8 mouse cellular contexts compared by ENCODE assay signal in genomic region chr17:23563595-23564367, GRCm38 (mm10). TPM values are rescaled to one million over a fixed set of nuclear protein-coding genes. Genes with fewer than 3 reads are reported as not detected.
A peak's percentile ranks its signal among the peaks of the same experiment; 100 is the strongest.
DNase-seq lines count a peak whose midpoint lies in the region; ATAC-seq and TF ChIP-seq lines count a peak whose summit lies in the region.

Gene Zfp213 (minus strand): TSS chr17:23564238.

- peaks cover 2 to 7% of the 10 kb centered on the region in 2 experiments; a peak in 2 of 4 replicates for H3K4me1 ChIP-seq in MEL (ENCODE audit: control insufficient read depth in 1 of 2, insufficient read depth in 2 of 2, low read length in 2 of 2)
- H3K4me1 ChIP-seq in cerebellum, adult 2 months (ENCODE audit: control insufficient read depth, insufficient read depth, low read length) = no peaks in the 10 kb centered on the region; the same call in 1 of the 2 replicates
- H3K4me1 ChIP-seq in lung, postnatal 0 days (ENCODE audit: insufficient read depth, low read depth, low read length) = no peaks in the 10 kb centered on the region; the same call in 1 of the 2 replicates

- peak; percentile 89 to 91 for ATAC-seq in hematopoietic stem cell, adult 5-6 weeks (replicated peaks in 1 of 2; ENCODE audit: insufficient read depth in 1 of 2, low FRiP score in 2 of 2, low TSS enrichment in 1 of 2, low read depth in 1 of 2, poor library complexity in 2 of 2, severe bottlenecking in 2 of 2)
- peak; percentile 99 for ATAC-seq in lung, postnatal 0 days

- under 1% methylated on average over 59 of the region's 59 CpGs for WGBS in cerebellum, adult 2 months
- WGBS in lung, postnatal 0 days = 4% methylated on average over 59 of the region's 59 CpGs

- peak; percentile 97 for DNase-seq in MEL (ENCODE audit: low read depth, low spot score)
- peak; percentile 96 to 97 for DNase-seq in cerebellum, adult 2 months
- DNase-seq in forelimb bud, embryonic 11.5 days (ENCODE audit: low read depth, low spot score) = peak; percentile 94
- DNase-seq in layer of hippocampus, adult 9-11 months = peak; percentile 95
- peak; percentile 99 for DNase-seq in lung, postnatal 0 days (ENCODE audit: low spot score)
- peak; percentile 88 for DNase-seq in ovary, postnatal 14 days (ENCODE audit: low spot score)
- DNase-seq in thymus, postnatal 14 days = peak; percentile 96

- peak within 1 kb of the TSS; percentile 86 for H3K9ac ChIP-seq in MEL (ENCODE audit: control insufficient read depth, low read depth, low read length, poor library complexity, severe bottlenecking)
- H3K9ac ChIP-seq in lung, postnatal 0 days (replicated peaks; ENCODE audit: low read depth) = peak within 1 kb of the TSS; percentile 86

- TF ChIP-seq CTCF in MEL (IDR thresholded peaks at IDR 0.05 in 2 of 3, conservative IDR thresholded peaks at IDR 0.05 in 1 of 3; ENCODE audit: control insufficient read depth in 1 of 3, insufficient read depth in 1 of 3, low read depth in 2 of 3, low read length in 3 of 3, poor library complexity in 1 of 3, severe bottlenecking in 1 of 3) = no peak
- TF ChIP-seq CTCF in cerebellum, adult 2 months (IDR thresholded peaks at IDR 0.05; ENCODE audit: borderline replicate concordance, insufficient read depth, low read depth, low read length) = no peak
- no peak for TF ChIP-seq CTCF in lung, postnatal 0 days (IDR thresholded peaks at IDR 0.05)

- H3K79me2 ChIP-seq in MEL (ENCODE audit: control insufficient read depth, insufficient read depth, low read length, poor library complexity) = peaks cover 6% of the 10 kb centered on the region; the same call in 1 of the 2 replicates

- no peaks in the 10 kb centered on the region for H3K9me3 ChIP-seq in MEL (replicated peaks; ENCODE audit: insufficient read depth, low read length)
- H3K9me3 ChIP-seq in lung, postnatal 0 days (ENCODE audit: low read length) = no peaks in the 10 kb centered on the region

- peak; percentile 87 to 88; a peak in 3 of 4 replicates for TF ChIP-seq POLR2A in MEL (IDR thresholded peaks at IDR 0.05; ENCODE audit: control insufficient read depth in 1 of 2, insufficient read depth in 1 of 2, low read depth in 1 of 2, low read length in 2 of 2, poor library complexity in 1 of 2)
- TF ChIP-seq POLR2A in cerebellum, adult 2 months (IDR thresholded peaks at IDR 0.05; ENCODE audit: borderline replicate concordance, insufficient read depth, low read length) = peak; percentile 80

- H3K27ac ChIP-seq in MEL (ENCODE audit: control insufficient read depth, low read depth, low read length) = peak within 1 kb of the TSS; percentile 84
- H3K27ac ChIP-seq in cerebellum, adult 2 months (ENCODE audit: insufficient read depth, low read length) = peak within 1 kb of the TSS; percentile 83
- H3K27ac ChIP-seq in lung, postnatal 0 days (ENCODE audit: low read length) = peak within 1 kb of the TSS; percentile 96

- H3K36me3 ChIP-seq in MEL (ENCODE audit: control insufficient read depth in 1 of 2, insufficient read depth in 2 of 2, low read length in 2 of 2) = peaks cover 0 to 8% of the 10 kb centered on the region in 2 experiments; a peak in 1 of 4 replicates
- H3K36me3 ChIP-seq in lung, postnatal 0 days (ENCODE audit: insufficient read depth, low read length) = 0 out of 2 replicates have a peak, but pooled peaks cover 6% of the 10 kb centered on the region

- TF ChIP-seq RAD21 in MEL (IDR thresholded peaks at IDR 0.05; ENCODE audit: low read depth, low read length) = no peak

- H3K4me2 ChIP-seq in lung, postnatal 0 days (replicated peaks; ENCODE audit: low read depth, low read length) = peak within 1 kb of the TSS; percentile 72

- no peaks in the 10 kb centered on the region for H3K27me3 ChIP-seq in MEL (ENCODE audit: control insufficient read depth in 1 of 2, insufficient read depth in 2 of 2, low read length in 2 of 2)
- H3K27me3 ChIP-seq in cerebellum, adult 2 months (ENCODE audit: control insufficient read depth, insufficient read depth, low read length) = no peaks in the 10 kb centered on the region
- no peaks in the 10 kb centered on the region for H3K27me3 ChIP-seq in lung, postnatal 0 days (replicated peaks; ENCODE audit: insufficient read depth, low read length)

- TF ChIP-seq EP300 in MEL (IDR thresholded peaks at IDR 0.05; ENCODE audit: low read depth in 1 of 2, low read length in 2 of 2) = 0 out of 4 replicates have a peak, but pooled peaks of 1 of the 2 experiments have one; percentile 39
- no peak for TF ChIP-seq EP300 in lung, postnatal 0 days (IDR thresholded peaks at IDR 0.05)

- H3K4me3 ChIP-seq in MEL (ENCODE audit: control insufficient read depth in 1 of 2, insufficient read depth in 1 of 2, low read depth in 2 of 2, low read length in 2 of 2) = peak within 1 kb of the TSS; percentile 83 to 91
- peak within 1 kb of the TSS; percentile 74 for H3K4me3 ChIP-seq in cerebellum, adult 2 months (replicated peaks; ENCODE audit: insufficient read depth, low read depth, low read length)
- H3K4me3 ChIP-seq in lung, postnatal 0 days (ENCODE audit: low read depth, low read length) = peak within 1 kb of the TSS; percentile 80

TF ChIP-seq in MEL, 35 proteins besides CTCF, POLR2A, EP300 and RAD21:
- TF ChIP-seq CHD1 (IDR thresholded peaks at IDR 0.05; ENCODE audit: low read depth, low read length) (0 out of 2 replicates have a peak, but pooled peaks have one; percentile 29), KAT2A (conservative IDR thresholded peaks at IDR 0.05; ENCODE audit: low read depth, low read length) (peak; percentile 58; the same call in 1 of the 2 replicates), BHLHE40 (IDR thresholded peaks at IDR 0.05; ENCODE audit: borderline replicate concordance, low read depth, low read length) (peak; percentile 76; the same call in 1 of the 2 replicates), UBTF (IDR thresholded peaks at IDR 0.05; ENCODE audit: borderline replicate concordance, insufficient read depth, low read depth, low read length) (no peak), NELFE (IDR thresholded peaks at IDR 0.05; ENCODE audit: low read depth, low read length) (peak; percentile 86), TBP (IDR thresholded peaks at IDR 0.05; ENCODE audit: low read depth, low read length) (no peak; the same call in none of the 2 replicates), JUND (IDR thresholded peaks at IDR 0.05; ENCODE audit: low read depth, low read length) (no peak), MYC (IDR thresholded peaks at IDR 0.05; ENCODE audit: low read depth, low read length) (peak; percentile 20; the same call in 1 of the 2 replicates), MXI1 (IDR thresholded peaks at IDR 0.05; ENCODE audit: low read depth, low read length) (peak; percentile 65), ZNF384 (IDR thresholded peaks at IDR 0.05; ENCODE audit: low read depth, low read length) (peak; percentile 59), TAL1 (IDR thresholded peaks at IDR 0.05; ENCODE audit: low read length) (no peak), MAZ (IDR thresholded peaks at IDR 0.05; ENCODE audit: low read depth, low read length) (no peak), CHD2 (IDR thresholded peaks at IDR 0.05; ENCODE audit: low read length) (no peak), MAX (IDR thresholded peaks at IDR 0.05; ENCODE audit: low read length) (no peak; the same call in 1 of the 2 replicates), POLR2AphosphoS2 (IDR thresholded peaks at IDR 0.05; ENCODE audit: low read length) (peak; percentile 55; the same call in 1 of the 2 replicates), ZC3H11A (IDR thresholded peaks at IDR 0.05; ENCODE audit: low read depth, low read length) (no peak), USF1 (IDR thresholded peaks at IDR 0.05; ENCODE audit: low read depth, low read length) (no peak), GATA1 (IDR thresholded peaks at IDR 0.05; ENCODE audit: low read depth, low read length) (peak; percentile 66), ELF1 (IDR thresholded peaks at IDR 0.05; ENCODE audit: low read depth, low read length) (peak; percentile 75), E2F4 (IDR thresholded peaks at IDR 0.05; ENCODE audit: borderline replicate concordance, low read depth, low read length) (no peak), SIN3A (IDR thresholded peaks at IDR 0.05; ENCODE audit: low read length) (peak; percentile 13; the same call in 1 of the 2 replicates), ZMIZ1 (IDR thresholded peaks at IDR 0.05; ENCODE audit: low read depth, low read length) (no peak), MAFK (IDR thresholded peaks at IDR 0.05; ENCODE audit: borderline replicate concordance, low read depth, low read length) (no peak), TCF12 (IDR thresholded peaks at IDR 0.05; ENCODE audit: low read depth, low read length) (peak; percentile 43), MYB (IDR thresholded peaks at IDR 0.05; ENCODE audit: low read depth, low read length) (no peak), RCOR1 (IDR thresholded peaks at IDR 0.05; ENCODE audit: low read depth, low read length) (no peak), NRF1 (IDR thresholded peaks at IDR 0.05; ENCODE audit: insufficient read depth, low read depth, low read length, poor library complexity, severe bottlenecking) (peak; percentile 96), GABPA (IDR thresholded peaks at IDR 0.05; ENCODE audit: low read depth, low read length) (no peak), ETS1 (IDR thresholded peaks at IDR 0.05; ENCODE audit: low read depth, low read length) (0 out of 2 replicates have a peak, but pooled peaks have one; percentile 31), ZKSCAN1 (IDR thresholded peaks at IDR 0.05; ENCODE audit: low read depth, low read length) (no peak), SMC3 (IDR thresholded peaks at IDR 0.05; ENCODE audit: low read depth, low read length) (no peak), MEF2A (IDR thresholded peaks at IDR 0.05; ENCODE audit: extremely low read depth, insufficient replicate concordance, low read depth, low read length, poor library complexity, severe bottlenecking) (no peak), HCFC1 (IDR thresholded peaks at IDR 0.05; ENCODE audit: low read depth, low read length) (peak; percentile 87), USF2 (IDR thresholded peaks at IDR 0.05; ENCODE audit: borderline replicate concordance in 1 of 2, insufficient read depth in 1 of 2, low read depth in 1 of 2, low read length in 2 of 2) (no peak), POLR2AphosphoS5 (IDR thresholded peaks at IDR 0.05; ENCODE audit: borderline replicate concordance, low read depth, low read length) (no peak)
TF ChIP-seq in MEL: peak in this region for 15.

RNA-seq across cellular contexts. Expression of gene Zfp213, which starts in this region (rescaled TPM):
- total RNA-seq in MEL (2012; rRNA removed) = 3.4 and 3.8 TPM in 2 replicates
- polyA plus RNA-seq in MEL (2012; ENCODE audit: insufficient read depth in 1 of 2, insufficient read length in 2 of 2, low read depth in 1 of 2, low replicate concordance in 2 of 2, missing spikeins in 1 of 2) = 1 to 10 TPM in 1 of 2 experiments, not detected in 1; 3.0 TPM
- polyA plus RNA-seq in cerebellum, adult 2 months (2012; rRNA removed) = 9.2 and 9.5 TPM in 2 replicates
- total RNA-seq in hematopoietic stem cell, adult 5-6 weeks (2017) = 6.4 and 11.4 TPM in 2 replicates
- polyA plus RNA-seq in lung, postnatal 0 days (2015; fragmentation: Nextera tagmentation; extraction: Ambion mirVana) = 10.5 and 11.5 TPM in 2 replicates

Comparison
In these comparisons a context has a peak if more than half of its experiments do, and no peak if none do; other contexts are left out.
1. Peak in every context shown above with its lines: DNase-seq, ATAC-seq, H3K4me3 ChIP-seq and H3K27ac ChIP-seq.